Mouse (Mus musculus) CH12.LX (cell line): ENCODE results near the gene Pglyrp3.

Experiments
- CHD1 ChIP-seq: IDR thresholded peaks from 2 replicates; pipeline ENCODE4 v1.6.1; 2012; ENCODE audit warnings: low read depth, low read length, improper control_type of control experiment, inconsistent platforms
- CTCF ChIP-seq, 2 experiments: IDR thresholded peaks in 1 of 2; conservative IDR thresholded peaks in 1 of 2; 2 replicates each; pipeline ENCODE4 v1.5.1; 2011 to 2012; ENCODE audit warnings: low read depth in 2 of 2, low read length in 2 of 2, improper control_type of control experiment in 1 of 2, inconsistent platforms in 1 of 2, mild to moderate bottlenecking in 1 of 2, moderate library complexity in 1 of 2
- GABPA ChIP-seq: IDR thresholded peaks from 2 replicates; pipeline ENCODE4 v1.6.1; 2012; ENCODE audit warnings: low read depth, low read length, improper control_type of control experiment, inconsistent platforms; ENCODE audit not compliant: insufficient replicate concordance
- IRF4 ChIP-seq: IDR thresholded peaks from 2 replicates; pipeline ENCODE4 v1.6.1; 2014; ENCODE audit warnings: low read depth, mild to moderate bottlenecking, inconsistent platforms, low read length, improper control_type of control experiment
- JUND ChIP-seq: conservative IDR thresholded peaks from 2 replicates; pipeline ENCODE4 v1.6.1; 2011; ENCODE audit warnings: low read depth, low read length, improper control_type of control experiment
- MEF2A ChIP-seq: IDR thresholded peaks from 2 replicates; pipeline ENCODE4 v1.6.1; 2014; ENCODE audit warnings: low read depth, mild to moderate bottlenecking, inconsistent platforms, low read length, improper control_type of control experiment, borderline replicate concordance
- NELFE ChIP-seq: IDR thresholded peaks from 2 replicates; pipeline ENCODE4 v1.6.1; 2011; ENCODE audit warnings: low read depth, low read length, improper control_type of control experiment
- POLR2AphosphoS2 ChIP-seq: IDR thresholded peaks from 2 replicates; pipeline ENCODE4 v1.6.1; 2011; ENCODE audit warnings: low read depth, low read length, improper control_type of control experiment
- USF2 ChIP-seq: conservative IDR thresholded peaks from 2 replicates; pipeline ENCODE4 v1.6.1; 2011; ENCODE audit warnings: low read depth, low read length, improper control_type of control experiment
- ZMIZ1 ChIP-seq: IDR thresholded peaks from 2 replicates; pipeline ENCODE4 v1.6.1; 2012; ENCODE audit warnings: low read depth, mild to moderate bottlenecking, inconsistent platforms, low read length, improper control_type of control experiment

DNA sequence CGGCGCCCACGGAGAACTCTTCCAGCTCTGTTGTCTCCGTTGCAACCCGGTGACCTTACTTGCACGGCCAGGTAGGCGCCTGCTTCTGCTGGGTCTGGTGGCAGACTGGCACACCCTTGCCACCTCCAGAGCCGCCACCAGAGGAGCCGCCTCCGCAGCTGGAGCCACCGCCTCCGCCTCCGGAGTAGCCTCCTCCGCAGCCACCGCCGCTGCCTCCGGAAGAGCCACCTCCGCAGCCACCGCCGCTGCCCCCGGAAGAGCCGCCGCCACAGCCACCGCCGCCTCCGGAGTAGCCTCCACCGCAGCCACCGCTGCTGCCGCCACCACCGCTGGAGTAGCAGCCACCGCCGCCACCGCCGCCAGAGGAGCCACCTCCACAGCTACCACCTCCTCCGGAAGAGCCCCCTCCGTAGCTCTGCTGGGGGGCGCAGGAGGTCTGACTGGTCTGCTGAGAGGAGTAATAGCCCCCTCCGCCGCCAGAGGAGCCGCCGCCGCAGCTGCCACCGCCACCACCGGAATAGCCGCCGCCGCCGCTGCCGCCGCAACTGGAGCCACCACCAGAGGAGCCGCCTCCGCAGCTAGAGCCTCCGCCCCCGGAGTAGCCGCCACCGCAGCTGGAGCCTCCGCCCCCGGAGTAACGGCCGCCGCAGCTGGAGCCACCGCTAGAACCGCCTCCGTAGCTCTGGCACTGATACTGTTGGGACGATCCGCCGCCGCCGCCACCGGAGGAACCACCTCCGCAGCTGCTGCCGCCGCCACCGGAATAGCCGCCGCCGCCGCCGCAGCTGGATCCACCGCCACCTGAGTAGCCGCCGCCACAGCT is 66.3 kb downstream of the Pglyrp3 start:
- TF ChIP-seq CTCF (conservative IDR thresholded peaks at IDR 0.05 in 1 of 2, IDR thresholded peaks at IDR 0.05 in 1 of 2; ENCODE audit: low read depth in 2 of 2, low read length in 2 of 2) (no peak), MEF2A (no peak), JUND (no peak), NELFE (no peak), GABPA (no peak), POLR2AphosphoS2 (no peak), IRF4 (no peak), ZMIZ1 (no peak), USF2 (no peak), CHD1 (no peak)
